Mouse (Mus musculus) hindbrain, embryonic 13.5 days (tissue): Measurements from ENCODE around the gene Olfr849. TPM values are rescaled to one million over a fixed set of nuclear protein-coding genes. Genes with fewer than 3 reads are reported as not detected.

Source experiments
- ATAC-seq: fragments of 200-750 bp; cut with Nextera tagmentation; 2 replicates; pipeline ENCODE4 v1.8.0; 2017; ENCODE audit warnings: moderate TSS enrichment; ENCODE audit not compliant: low FRiP score
- H3K27ac ChIP-seq: fragments of 300-500 bp; sonication (generic); 2 replicates; pipeline ENCODE4 v1.5.1; 2015; ENCODE audit warnings: inconsistent platforms, mild to moderate bottlenecking, moderate library complexity
- H3K27me3 ChIP-seq: fragments of 300-500 bp; sonication (generic); 2 replicates; pipeline ENCODE4 v1.6.1; 2015; ENCODE audit warnings: mild to moderate bottlenecking, inconsistent platforms
- H3K36me3 ChIP-seq: fragments of 300-500 bp; sonication (generic); 2 replicates; pipeline ENCODE4 v1.6.1; 2015; ENCODE audit warnings: mild to moderate bottlenecking, inconsistent platforms
- H3K4me1 ChIP-seq: fragments of 300-500 bp; sonication (generic); replicated peaks from 2 replicates; pipeline ENCODE4 v1.6.1; 2015; ENCODE audit warnings: inconsistent platforms
- H3K4me2 ChIP-seq: fragments of 300-500 bp; sonication (generic); 2 replicates; pipeline ENCODE4 v1.6.1; 2015; ENCODE audit warnings: inconsistent platforms, mild to moderate bottlenecking, moderate library complexity
- H3K4me3 ChIP-seq: fragments of 300-500 bp; sonication (generic); 2 replicates; pipeline ENCODE4 v1.5.1; 2015; ENCODE audit warnings: mild to moderate bottlenecking, inconsistent platforms
- H3K9ac ChIP-seq: fragments of 300-500 bp; sonication (generic); 2 replicates; pipeline ENCODE4 v1.6.1; 2015; ENCODE audit warnings: mild to moderate bottlenecking, inconsistent platforms
- H3K9me3 ChIP-seq: fragments of 300-500 bp; sonication (generic); 2 replicates; pipeline ENCODE4 v1.6.1; 2016; ENCODE audit warnings: inconsistent platforms
- WGBS: fragments of 180-500 bp; shearing (Covaris S2); methylation state at CpG from one replicate; pipeline ENCODE4 v1.1.7; 2015; 5-methylcytosine and 5-hydroxymethylcytosine counted together
- polyA plus RNA-seq: library from polyadenylated mRNA; unstranded; fragments of >200 nt; fragmentation: Nextera tagmentation; extraction: Ambion mirVana; gene quantifications from 2 replicates; pipeline ENCODE4 v1.2.1, GENCODE M21; 2015

Olfr849 gene
- not detected in 2 replicates for polyA plus RNA-seq

GRCm38 (mm10) chr9:19439966-19440365, at the start of gene Olfr849:
Olfr849 (plus strand) TSS chr9:19440266.
- no peaks in the 10 kb centered on the region for H3K27me3 ChIP-seq
- WGBS, result 89% methylated on average over 2 of the region's 2 CpGs
- H3K9ac ChIP-seq, result no peak within 1 kb of the TSS
- peaks cover 40% of the 10 kb centered on the region for H3K9me3 ChIP-seq
- H3K4me2 ChIP-seq, result no peak within 1 kb of the TSS
- no peak for ATAC-seq
- no peaks in the 10 kb centered on the region for H3K4me1 ChIP-seq
- no peak within 1 kb of the TSS for H3K27ac ChIP-seq
- no peaks in the 10 kb centered on the region for H3K36me3 ChIP-seq
- no peak within 1 kb of the TSS for H3K4me3 ChIP-seq

GRCm38 (mm10) chr9:19478148-19478547, 38.1 kb downstream of the Olfr849 start, which contains the start of gene Olfr850:
Olfr850 (minus strand) TSS chr9:19478248.
- Histone ChIP-seq H3K27ac (no peak within 1 kb of the TSS), H3K9ac (no peak within 1 kb of the TSS), H3K9me3 (peaks cover 8% of the 10 kb centered on the region), H3K4me3 (no peak within 1 kb of the TSS), H3K36me3 (no peaks in the 10 kb centered on the region), H3K4me2 (no peak within 1 kb of the TSS), H3K4me1 (no peaks in the 10 kb centered on the region), H3K27me3 (no peaks in the 10 kb centered on the region)
- no peak for ATAC-seq

GRCm38 (mm10) chr9:19492995-19493394, 52.9 kb downstream of the Olfr849 start, which contains the start of gene Olfr851:
Olfr851 (plus strand) TSS chr9:19493295.
- Histone ChIP-seq H3K27ac (no peak within 1 kb of the TSS), H3K9ac (no peak within 1 kb of the TSS), H3K27me3 (no peaks in the 10 kb centered on the region), H3K4me1 (no peaks in the 10 kb centered on the region), H3K9me3 (0 out of 2 replicates have a peak, but pooled peaks cover 32% of the 10 kb centered on the region), H3K36me3 (no peaks in the 10 kb centered on the region), H3K4me2 (no peak within 1 kb of the TSS), H3K4me3 (no peak within 1 kb of the TSS)
- ATAC-seq, result no peak

Other genes with a start within 250 kb of the Olfr849 start
- not detected in 2 replicates for gene Olfr843, start 188.3 kb upstream of the Olfr849 start, polyA plus RNA-seq
- not detected in 2 replicates for gene Olfr844, start 123.9 kb upstream of the Olfr849 start, polyA plus RNA-seq
- not detected in 2 replicates for gene Olfr845, start 103.8 kb upstream of the Olfr849 start, polyA plus RNA-seq
- gene Olfr846, start 76.3 kb upstream of the Olfr849 start, polyA plus RNA-seq, result not detected in 2 replicates
- not detected in 2 replicates for gene Olfr847, start 61.6 kb upstream of the Olfr849 start, polyA plus RNA-seq
- not detected in 2 replicates for gene Olfr850, start 38.0 kb downstream of the Olfr849 start, polyA plus RNA-seq
- gene Olfr851, start 53.0 kb downstream of the Olfr849 start, polyA plus RNA-seq, result not detected in 2 replicates
- gene Olfr853, start 100.8 kb downstream of the Olfr849 start, polyA plus RNA-seq, result not detected in 2 replicates
- not detected in 2 replicates for gene Olfr854, start 127.1 kb downstream of the Olfr849 start, polyA plus RNA-seq
- not detected in 2 replicates for gene Olfr855, start 142.4 kb downstream of the Olfr849 start, polyA plus RNA-seq
- 38.4 and 38.6 TPM in 2 replicates for gene Zfp317, start 181.8 kb downstream of the Olfr849 start, polyA plus RNA-seq